Mouse (Mus musculus): ENCODE measurements at regions not wholly inside any gene's neighbourhood (a gene's known extent, or its start where the extent isn't known, plus 50 kb on each side); places are given as distances from the start of the nearest gene placed in this dataset.

- Histone ChIP-seq H3K4me1 (replicated peaks; ENCODE audit: control insufficient read depth, insufficient read depth, low read length) (no peaks in the 10 kb centered on the region), H3K9me3 (ENCODE audit: control insufficient read depth, low read length) (no peaks in the 10 kb centered on the region), H3K4me3 (ENCODE audit: low read depth, low read length) (no peak overlapping the region), H3K4me2 (ENCODE audit: low read length) (no peak overlapping the region), H3K9ac (ENCODE audit: low read length) (no peak overlapping the region), H3K27ac (ENCODE audit: low read depth) (no peak overlapping the region), H3K27me3 (replicated peaks; ENCODE audit: control insufficient read depth, insufficient read depth, low read length) (no peaks in the 10 kb centered on the region), H3K36me3 (ENCODE audit: control insufficient read depth, insufficient read depth, low read length) (no peaks in the 10 kb centered on the region)
- WGBS, result 34% methylated on average over 3 of the region's 3 CpGs
- DNase-seq (ENCODE audit: low spot score) (no peak), ATAC-seq (replicated peaks; ENCODE audit: low FRiP score, low TSS enrichment, low read depth) (no peak)
Measured at GRCm38 (mm10) chr9:122476356-122476755, 124.9 kb downstream of the Abhd5 start.

- no peak for DNase-seq (ENCODE audit: low spot score)
- Histone ChIP-seq H3K4me2 (ENCODE audit: low read length) (no peak overlapping the region), H3K27me3 (replicated peaks; ENCODE audit: control insufficient read depth, insufficient read depth, low read length) (no peaks in the 10 kb centered on the region), H3K36me3 (ENCODE audit: control insufficient read depth, insufficient read depth, low read length) (no peaks in the 10 kb centered on the region), H3K4me1 (replicated peaks; ENCODE audit: control insufficient read depth, insufficient read depth, low read length) (no peaks in the 10 kb centered on the region), H3K9me3 (ENCODE audit: control insufficient read depth, low read length) (no peaks in the 10 kb centered on the region), H3K9ac (ENCODE audit: low read length) (no peak overlapping the region), H3K27ac (ENCODE audit: low read depth) (no peak overlapping the region), H3K4me3 (ENCODE audit: low read depth, low read length) (no peak overlapping the region)
- WGBS, result 85% methylated on average over 5 of the region's 5 CpGs
- ATAC-seq (replicated peaks; ENCODE audit: low FRiP score, low TSS enrichment, low read depth), result no peak
Measured at GRCm38 (mm10) chr9:122487001-122487400, 135.6 kb downstream of the Abhd5 start.

GRCm38 (mm10) chr9:122494691-122495090 is 143.3 kb downstream of the Abhd5 start:
- no peaks in the 10 kb centered on the region for H3K36me3 ChIP-seq (ENCODE audit: control insufficient read depth, insufficient read depth, low read length)
- no peaks in the 10 kb centered on the region for H3K27me3 ChIP-seq (replicated peaks; ENCODE audit: control insufficient read depth, insufficient read depth, low read length)
- no peak overlapping the region for H3K9ac ChIP-seq (ENCODE audit: low read length)
- WGBS, result 77% methylated on average over 9 of the region's 9 CpGs
- H3K9me3 ChIP-seq (ENCODE audit: control insufficient read depth, low read length), result no peaks in the 10 kb centered on the region
- no peaks in the 10 kb centered on the region for H3K4me1 ChIP-seq (replicated peaks; ENCODE audit: control insufficient read depth, insufficient read depth, low read length)
- H3K4me3 ChIP-seq (ENCODE audit: low read depth, low read length), result no peak overlapping the region
- no peak overlapping the region for H3K27ac ChIP-seq (ENCODE audit: low read depth)
- no peak overlapping the region for H3K4me2 ChIP-seq (ENCODE audit: low read length)
- ATAC-seq (replicated peaks; ENCODE audit: low FRiP score, low TSS enrichment, low read depth), result no peak
- DNase-seq (ENCODE audit: low spot score), result no peak

- DNase-seq (ENCODE audit: low spot score) (no peak), ATAC-seq (replicated peaks; ENCODE audit: low FRiP score, low TSS enrichment, low read depth) (no peak)
- Histone ChIP-seq H3K9me3 (ENCODE audit: control insufficient read depth, low read length) (no peaks in the 10 kb centered on the region), H3K36me3 (ENCODE audit: control insufficient read depth, insufficient read depth, low read length) (no peaks in the 10 kb centered on the region), H3K4me3 (ENCODE audit: low read depth, low read length) (no peak overlapping the region), H3K27ac (ENCODE audit: low read depth) (no peak overlapping the region), H3K27me3 (replicated peaks; ENCODE audit: control insufficient read depth, insufficient read depth, low read length) (no peaks in the 10 kb centered on the region), H3K9ac (ENCODE audit: low read length) (no peak overlapping the region), H3K4me2 (ENCODE audit: low read length) (no peak overlapping the region), H3K4me1 (replicated peaks; ENCODE audit: control insufficient read depth, insufficient read depth, low read length) (no peaks in the 10 kb centered on the region)
- 54% methylated on average over 2 of the region's 2 CpGs for WGBS
Measured at GRCm38 (mm10) chr9:122496482-122496985, 145.1 kb downstream of the Abhd5 start.

GRCm38 (mm10) chr9:122501864-122502341 is 150.5 kb downstream of the Abhd5 start:
- no peaks in the 10 kb centered on the region for H3K36me3 ChIP-seq (ENCODE audit: control insufficient read depth, insufficient read depth, low read length)
- no peak overlapping the region for H3K4me3 ChIP-seq (ENCODE audit: low read depth, low read length)
- no peaks in the 10 kb centered on the region for H3K4me1 ChIP-seq (replicated peaks; ENCODE audit: control insufficient read depth, insufficient read depth, low read length)
- H3K9ac ChIP-seq (ENCODE audit: low read length), result no peak overlapping the region
- no peak for DNase-seq (ENCODE audit: low spot score)
- no peak for ATAC-seq (replicated peaks; ENCODE audit: low FRiP score, low TSS enrichment, low read depth)
- no peaks in the 10 kb centered on the region for H3K27me3 ChIP-seq (replicated peaks; ENCODE audit: control insufficient read depth, insufficient read depth, low read length)
- no peaks in the 10 kb centered on the region for H3K9me3 ChIP-seq (ENCODE audit: control insufficient read depth, low read length)
- H3K27ac ChIP-seq (ENCODE audit: low read depth), result no peak overlapping the region
- H3K4me2 ChIP-seq (ENCODE audit: low read length), result no peak overlapping the region
- WGBS, result 42% methylated on average over 13 of the region's 13 CpGs

GRCm38 (mm10) chr9:122521569-122521968 is 170.2 kb downstream of the Abhd5 start:
- Histone ChIP-seq H3K4me1 (replicated peaks; ENCODE audit: control insufficient read depth, insufficient read depth, low read length) (no peaks in the 10 kb centered on the region), H3K9me3 (ENCODE audit: control insufficient read depth, low read length) (no peaks in the 10 kb centered on the region), H3K4me2 (ENCODE audit: low read length) (no peak overlapping the region), H3K9ac (ENCODE audit: low read length) (no peak overlapping the region), H3K27ac (ENCODE audit: low read depth) (no peak overlapping the region), H3K36me3 (ENCODE audit: control insufficient read depth, insufficient read depth, low read length) (no peaks in the 10 kb centered on the region), H3K4me3 (ENCODE audit: low read depth, low read length) (no peak overlapping the region), H3K27me3 (replicated peaks; ENCODE audit: control insufficient read depth, insufficient read depth, low read length) (no peaks in the 10 kb centered on the region)
- peak; percentile 39 for DNase-seq (ENCODE audit: low spot score)
- ATAC-seq (replicated peaks; ENCODE audit: low FRiP score, low TSS enrichment, low read depth), result no peak
- 67% methylated on average over 5 of the region's 5 CpGs for WGBS

- H3K4me2 ChIP-seq (ENCODE audit: low read length), result no peak overlapping the region
- no peak overlapping the region for H3K4me3 ChIP-seq (ENCODE audit: low read depth, low read length)
- 47% methylated on average over 10 of the region's 10 CpGs for WGBS
- H3K9ac ChIP-seq (ENCODE audit: low read length), result no peak overlapping the region
- DNase-seq (ENCODE audit: low spot score), result peak; percentile 45
- H3K4me1 ChIP-seq (replicated peaks; ENCODE audit: control insufficient read depth, insufficient read depth, low read length), result no peaks in the 10 kb centered on the region
- no peaks in the 10 kb centered on the region for H3K36me3 ChIP-seq (ENCODE audit: control insufficient read depth, insufficient read depth, low read length)
- H3K27ac ChIP-seq (ENCODE audit: low read depth), result no peak overlapping the region
- no peaks in the 10 kb centered on the region for H3K9me3 ChIP-seq (ENCODE audit: control insufficient read depth, low read length)
- no peaks in the 10 kb centered on the region for H3K27me3 ChIP-seq (replicated peaks; ENCODE audit: control insufficient read depth, insufficient read depth, low read length)
- ATAC-seq (replicated peaks; ENCODE audit: low FRiP score, low TSS enrichment, low read depth), result no peak
Measured at GRCm38 (mm10) chr9:122525621-122526055, 174.2 kb downstream of the Abhd5 start.

- 40% methylated on average over 6 of the region's 6 CpGs for WGBS
- Histone ChIP-seq H3K9ac (ENCODE audit: low read length) (no peak overlapping the region), H3K27me3 (replicated peaks; ENCODE audit: control insufficient read depth, insufficient read depth, low read length) (no peaks in the 10 kb centered on the region), H3K4me3 (ENCODE audit: low read depth, low read length) (no peak overlapping the region), H3K36me3 (ENCODE audit: control insufficient read depth, insufficient read depth, low read length) (no peaks in the 10 kb centered on the region), H3K4me1 (replicated peaks; ENCODE audit: control insufficient read depth, insufficient read depth, low read length) (no peaks in the 10 kb centered on the region), H3K9me3 (ENCODE audit: control insufficient read depth, low read length) (no peaks in the 10 kb centered on the region), H3K27ac (ENCODE audit: low read depth) (no peak overlapping the region), H3K4me2 (ENCODE audit: low read length) (no peak overlapping the region)
- peak; percentile 45 for DNase-seq (ENCODE audit: low spot score)
- ATAC-seq (replicated peaks; ENCODE audit: low FRiP score, low TSS enrichment, low read depth), result no peak
Measured at GRCm38 (mm10) chr9:122528267-122528666, 176.9 kb downstream of the Abhd5 start.

GRCm38 (mm10) chr9:122529721-122530120 is 178.3 kb downstream of the Abhd5 start:
- no peak overlapping the region for H3K4me2 ChIP-seq (ENCODE audit: low read length)
- peaks cover 7% of the 10 kb centered on the region for H3K4me1 ChIP-seq (replicated peaks; ENCODE audit: control insufficient read depth, insufficient read depth, low read length)
- H3K9me3 ChIP-seq (ENCODE audit: control insufficient read depth, low read length), result no peaks in the 10 kb centered on the region
- no peak overlapping the region for H3K27ac ChIP-seq (ENCODE audit: low read depth)
- H3K36me3 ChIP-seq (ENCODE audit: control insufficient read depth, insufficient read depth, low read length), result no peaks in the 10 kb centered on the region
- no peak overlapping the region for H3K4me3 ChIP-seq (ENCODE audit: low read depth, low read length)
- H3K27me3 ChIP-seq (replicated peaks; ENCODE audit: control insufficient read depth, insufficient read depth, low read length), result no peaks in the 10 kb centered on the region
- DNase-seq (ENCODE audit: low spot score) (no peak), ATAC-seq (replicated peaks; ENCODE audit: low FRiP score, low TSS enrichment, low read depth) (no peak)
- no peak overlapping the region for H3K9ac ChIP-seq (ENCODE audit: low read length)

All from intestine, embryonic 14.5 days (tissue).